Mouse (Mus musculus): ENCODE results near the gene Ubr2.

The Ubr2 gene

GRCm38 (mm10) chr17:46927781-46928180 lies 82.6 kb downstream of the Ubr2 start:
- DNase-seq (ENCODE audit: inconsistent ontology term): no peak

GRCm38 (mm10) chr17:46926941-46927340 lies 83.4 kb downstream of the Ubr2 start:
- DNase-seq (ENCODE audit: inconsistent ontology term): no peak

- no peak for DNase-seq (ENCODE audit: inconsistent ontology term)
Observed at GRCm38 (mm10) chr17:46926192-46926591, 84.2 kb downstream of the Ubr2 start.

- DNase-seq (ENCODE audit: inconsistent ontology term): no peak
Observed at GRCm38 (mm10) chr17:46920855-46921254, 89.5 kb downstream of the Ubr2 start.

- DNase-seq (ENCODE audit: inconsistent ontology term): no peak
Observed at GRCm38 (mm10) chr17:46918951-46919350, 91.4 kb downstream of the Ubr2 start.

GRCm38 (mm10) chr17:46915129-46915528 lies 95.2 kb downstream of the Ubr2 start:
- DNase-seq (ENCODE audit: inconsistent ontology term): no peak

GRCm38 (mm10) chr17:46912331-46912730 lies 98.0 kb downstream of the Ubr2 start:
- peak; percentile 26 for DNase-seq (ENCODE audit: inconsistent ontology term)

- DNase-seq (ENCODE audit: inconsistent ontology term): no peak
Observed at GRCm38 (mm10) chr17:46910186-46910585, 100.2 kb downstream of the Ubr2 start, which contains the start of gene Prph2. Prph2 (plus strand) TSS chr17:46910459.

- DNase-seq (ENCODE audit: inconsistent ontology term): peak; percentile 41
Observed at GRCm38 (mm10) chr17:46903876-46904490, 106.4 kb downstream of the Ubr2 start.

GRCm38 (mm10) chr17:46900941-46901340 lies 109.4 kb downstream of the Ubr2 start:
- no peak for DNase-seq (ENCODE audit: inconsistent ontology term)

GRCm38 (mm10) chr17:46897221-46897950 lies 113.0 kb downstream of the Ubr2 start:
- DNase-seq (ENCODE audit: inconsistent ontology term): no peak

- DNase-seq (ENCODE audit: inconsistent ontology term): no peak
Observed at GRCm38 (mm10) chr17:46895426-46895825, 114.9 kb downstream of the Ubr2 start.

GRCm38 (mm10) chr17:46890843-46891594 lies 119.3 kb downstream of the Ubr2 start:
- no peak for DNase-seq (ENCODE audit: inconsistent ontology term)

GRCm38 (mm10) chr17:46890116-46890815 lies 120.1 kb downstream of the Ubr2 start, which contains the start of gene Tbcc:
Tbcc (plus strand) TSS chr17:46890684.
- DNase-seq (ENCODE audit: inconsistent ontology term): peak; percentile 99

- DNase-seq (ENCODE audit: inconsistent ontology term): peak; percentile 80
Observed at GRCm38 (mm10) chr17:46889450-46890084, 120.8 kb downstream of the Ubr2 start.

GRCm38 (mm10) chr17:46888511-46889212 lies 121.7 kb downstream of the Ubr2 start:
- DNase-seq (ENCODE audit: inconsistent ontology term): peak; percentile 22

- no peak for DNase-seq (ENCODE audit: inconsistent ontology term)
Observed at GRCm38 (mm10) chr17:46885910-46886643, 124.3 kb downstream of the Ubr2 start.

GRCm38 (mm10) chr17:46885218-46885909 lies 125.0 kb downstream of the Ubr2 start:
- DNase-seq (ENCODE audit: inconsistent ontology term): no peak

GRCm38 (mm10) chr17:46884766-46885165 lies 125.6 kb downstream of the Ubr2 start:
- DNase-seq (ENCODE audit: inconsistent ontology term): no peak
